ENCODE assay signal across 11 mouse cellular contexts in the genomic region with DNA sequence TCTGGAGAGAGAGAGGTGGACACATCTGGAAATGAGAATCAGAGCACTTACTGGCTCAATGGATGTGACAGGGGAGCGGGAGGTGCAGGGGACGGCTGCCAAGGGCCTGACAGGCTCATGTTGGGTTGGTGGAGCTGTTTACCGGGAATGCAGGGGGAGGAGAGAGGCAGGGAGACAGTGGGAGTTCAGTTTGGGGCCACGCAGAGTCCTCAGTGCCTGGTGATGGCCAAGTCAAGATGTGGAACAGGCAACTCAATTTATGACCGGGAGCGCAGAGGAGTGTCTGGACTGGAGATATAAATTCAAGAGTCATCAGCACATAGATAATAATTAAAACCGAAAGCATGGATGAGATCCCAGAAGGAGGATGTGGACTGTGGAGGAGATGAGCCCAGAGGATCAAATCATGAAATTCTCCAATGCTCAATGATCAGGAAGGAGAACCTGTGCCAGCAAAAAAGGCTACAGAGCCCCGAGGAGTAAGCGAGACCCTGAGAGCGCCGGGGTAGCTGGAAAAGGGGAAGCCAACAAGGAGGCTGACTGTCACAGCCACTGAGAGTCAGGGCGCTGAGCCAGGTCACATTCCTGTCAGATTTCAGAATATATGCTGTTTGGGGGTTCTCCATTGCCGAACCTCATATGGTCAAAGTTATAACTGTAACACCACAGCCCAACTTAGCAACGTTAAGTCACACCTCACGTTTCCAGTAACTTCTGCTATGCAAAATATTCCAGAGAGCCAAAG.
DNase-seq lines count a peak whose midpoint lies in the region; ATAC-seq lines count a peak whose summit lies in the region.
"Had no signal": no experiment of that assay in that cellular context is flagged by ENCODE, and none has a peak within 500 bp of the region (broad histone marks: within the 10 kb centered on the region; RNA-seq: fewer than 3 reads in every experiment).

No protein-coding gene starts in this region.

- H3K27me3 ChIP-seq in heart, embryonic 12.5 days (replicated peaks): 0 out of 2 replicates have a peak, but pooled peaks cover 3% of the 10 kb centered on the region
- H3K27me3 ChIP-seq: lung, embryonic 15.5 days had no signal

- no peak overlapping the region for H3K4me2 ChIP-seq in heart, embryonic 12.5 days
- H3K4me2 ChIP-seq: lung, embryonic 15.5 days had no signal

- ATAC-seq in heart, embryonic 12.5 days (ENCODE audit: insufficient number of reproducible peaks, low FRiP score): no peak
- no peak for ATAC-seq in inflammation-experienced regulatory T-cells, adult 6 months

- DNase-seq in heart, adult 11 months: peak; percentile 95
- peak; percentile 48 for DNase-seq in 3T3-L1 (ENCODE audit: low read depth, low spot score)
- peak; percentile 62 to 79 for DNase-seq in gastrocnemius, adult 8-10 months (ENCODE audit: low spot score in 2 of 2)
- DNase-seq in kidney, postnatal 25 days: peak; percentile 24 to 43
- DNase-seq in thymus, postnatal 25 days: no peak
- no peak for DNase-seq in frontal cortex, postnatal 36 days (ENCODE audit: low spot score in 2 of 2)
- DNase-seq: thymus, postnatal 14 days had no signal

- H3K9me3 ChIP-seq in heart, embryonic 12.5 days (replicated peaks): no peaks in the 10 kb centered on the region
- H3K9me3 ChIP-seq: lung, embryonic 15.5 days had no signal

- H3K4me3 ChIP-seq in heart, embryonic 12.5 days: no peak overlapping the region
- H3K4me3 ChIP-seq: layer of hippocampus, adult 2 months; lung, embryonic 15.5 days had no signal

- H3K27ac ChIP-seq in heart, embryonic 12.5 days (ENCODE audit: poor library complexity, severe bottlenecking): no peak overlapping the region
- H3K27ac ChIP-seq: layer of hippocampus, adult 2 months had no signal

- H3K36me3 ChIP-seq in heart, embryonic 12.5 days: no peaks in the 10 kb centered on the region
- H3K36me3 ChIP-seq: lung, embryonic 15.5 days had no signal

- peaks cover 8% of the 10 kb centered on the region for H3K4me1 ChIP-seq in heart, embryonic 12.5 days (replicated peaks)

- H3K9ac ChIP-seq in heart, embryonic 12.5 days: no peak overlapping the region
- H3K9ac ChIP-seq: lung, embryonic 15.5 days had no signal

- WGBS in heart, embryonic 12.5 days: 62% methylated on average over 15 of the region's 15 CpGs

Comparison
In these comparisons a context has a peak if more than half of its experiments do, and no peak if none do; other contexts are left out.
1. DNase-seq: peak in heart, adult 11 months (single experiment), 3T3-L1 (single experiment), gastrocnemius, adult 8-10 months (2 of 2) and kidney, postnatal 25 days (2 of 2); none in thymus, postnatal 25 days (single experiment) and frontal cortex, postnatal 36 days (0 of 2).